Mouse (Mus musculus) midbrain, embryonic 16.5 days (tissue): ENCODE measurements around the gene H2al1b. TPM values are rescaled to one million over a fixed set of nuclear protein-coding genes. Genes with fewer than 3 reads are reported as not detected.
"Not testable (repeated sequence)": the region's sequence is repeated elsewhere in the genome, so short reads cannot be mapped to it uniquely, and the experiment has no call there.

Source experiments
- ATAC-seq: fragments of 200-750 bp; cut with Nextera tagmentation; 2 replicates; pipeline ENCODE4 v1.8.0; 2017; ENCODE audit warnings: moderate TSS enrichment
- H3K27ac ChIP-seq: fragments of 300-500 bp; sonication (generic); 2 replicates; pipeline ENCODE4 v1.5.1; 2014; ENCODE audit warnings: mild to moderate bottlenecking, low read length, mixed read lengths
- H3K27me3 ChIP-seq: fragments of 300-500 bp; sonication (generic); 2 replicates; pipeline ENCODE4 v1.6.1; 2014; ENCODE audit warnings: low read depth, low read length, mixed read lengths; ENCODE audit not compliant: control insufficient read depth, insufficient read depth
- H3K36me3 ChIP-seq: fragments of 300-500 bp; sonication (generic); 2 replicates; pipeline ENCODE4 v1.6.1; 2014; ENCODE audit warnings: mild to moderate bottlenecking, low read length, moderate library complexity, mixed read lengths; ENCODE audit not compliant: control insufficient read depth, insufficient read depth
- H3K4me1 ChIP-seq: fragments of 300-500 bp; sonication (generic); 2 replicates; pipeline ENCODE4 v1.6.1; 2014; ENCODE audit warnings: mild to moderate bottlenecking, low read length, mixed read lengths; ENCODE audit not compliant: control insufficient read depth, insufficient read depth
- H3K4me2 ChIP-seq: fragments of 300-500 bp; sonication (generic); 2 replicates; pipeline ENCODE4 v1.6.1; 2014; ENCODE audit warnings: mild to moderate bottlenecking, low read length, mixed read lengths
- H3K4me3 ChIP-seq: fragments of 300-500 bp; sonication (generic); 2 replicates; pipeline ENCODE4 v1.5.1; 2014; ENCODE audit warnings: low read depth, mild to moderate bottlenecking, low read length, moderate library complexity, mixed read lengths
- H3K9ac ChIP-seq: fragments of 300-500 bp; sonication (generic); 2 replicates; pipeline ENCODE4 v1.6.1; 2014; ENCODE audit warnings: low read depth, low read length, mixed read lengths
- H3K9me3 ChIP-seq: fragments of 300-500 bp; sonication (generic); replicated peaks from 2 replicates; pipeline ENCODE4 v1.6.1; 2014; ENCODE audit warnings: mild to moderate bottlenecking, low read length, mixed read lengths; ENCODE audit not compliant: control insufficient read depth, poor library complexity, severe bottlenecking
- WGBS: fragments of 180-500 bp; shearing (Covaris S2); extraction: QIAGEN DNeasy Blood & Tissue Kit; methylation state at CpG from one replicate; pipeline ENCODE4 v1.1.7; 2014; 5-methylcytosine and 5-hydroxymethylcytosine counted together
- polyA plus RNA-seq: library from polyadenylated mRNA; unstranded; fragments of >200 nt; fragmentation: Nextera tagmentation; extraction: Ambion mirVana; gene quantifications from 2 replicates; pipeline ENCODE4 v1.2.1, GENCODE M21; 2015

H2al1b gene
- polyA plus RNA-seq, 1 experiment from 2014 or later = not detected

- no CpG with 5 or more reads among the region's 6 CpGs for WGBS
- not testable (repeated sequence) for H3K27me3 ChIP-seq, ATAC-seq, H3K4me2 ChIP-seq, H3K9me3 ChIP-seq, H3K36me3 ChIP-seq, H3K27ac ChIP-seq, H3K9ac ChIP-seq, H3K4me3 ChIP-seq, H3K4me1 ChIP-seq
Observed at GRCm38 (mm10) chrX:11321192-11321591, 19.0 kb downstream of the H2al1b start, which contains the start of gene H2al1h. H2al1h (plus strand) TSS chrX:11321492.

GRCm38 (mm10) chrX:11324359-11324758 lies 22.1 kb downstream of the H2al1b start, which contains the start of gene H2al1i:
H2al1i (plus strand) TSS chrX:11324659.
- not testable (repeated sequence) for H3K36me3 ChIP-seq, ATAC-seq, H3K27ac ChIP-seq, H3K9ac ChIP-seq, H3K9me3 ChIP-seq, H3K4me2 ChIP-seq, H3K4me1 ChIP-seq, H3K27me3 ChIP-seq, H3K4me3 ChIP-seq
- 83% methylated on average over 2 of the region's 5 CpGs for WGBS

DNA sequence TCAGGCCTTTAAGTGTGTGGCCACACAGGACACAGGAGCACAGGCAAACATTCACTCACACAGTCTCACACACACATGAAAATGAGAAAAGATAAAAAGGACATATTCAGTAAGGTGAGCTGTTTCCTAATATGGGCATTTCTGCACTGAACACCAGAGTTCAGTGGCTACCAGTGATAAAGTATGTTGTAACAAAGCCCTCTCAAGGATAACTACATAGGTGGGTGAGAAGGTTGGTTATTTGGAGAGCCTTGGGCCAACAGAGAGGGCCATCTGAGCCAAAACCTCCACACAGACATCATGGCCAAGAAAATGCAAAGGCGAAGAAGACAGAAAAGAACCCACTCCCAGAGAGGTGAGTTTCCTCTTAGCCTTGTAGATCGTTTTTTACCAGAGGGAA lies 25.3 kb downstream of the H2al1b start, which contains the start of gene H2al1j:
Gene H2al1j, plus strand, starts transcription at position 301 of the 400 bp plus-strand sequence.
- not testable (repeated sequence) for H3K4me3 ChIP-seq

DNA sequence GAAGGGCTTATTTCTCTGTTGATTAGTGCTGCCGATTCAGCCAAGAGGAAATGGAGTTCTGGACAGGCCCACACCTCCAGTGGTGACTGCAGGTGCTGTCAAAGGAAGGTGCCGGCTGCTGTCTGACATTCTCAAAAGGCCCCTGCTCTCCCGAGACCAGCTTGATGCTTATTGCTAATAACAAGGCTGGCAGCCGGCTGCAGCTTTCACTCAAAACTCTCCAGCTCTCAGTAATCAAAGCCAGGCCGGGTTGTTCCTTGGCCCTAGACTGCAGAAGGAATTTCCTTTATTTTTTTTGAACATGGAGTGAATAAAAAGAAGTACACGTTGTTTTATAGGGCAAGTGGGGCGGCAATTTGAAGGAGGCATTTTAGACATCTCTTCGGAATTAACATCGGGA lies 43.5 kb downstream of the H2al1b start:
- Histone ChIP-seq H3K9ac (no peak overlapping the region), H3K9me3 (no peaks in the 10 kb centered on the region), H3K4me1 (no peaks in the 10 kb centered on the region), H3K36me3 (no peaks in the 10 kb centered on the region), H3K27ac (no peak overlapping the region; the same call in 1 of the 2 replicates), H3K27me3 (no peaks in the 10 kb centered on the region), H3K4me3 (no peak overlapping the region), H3K4me2 (no peak overlapping the region)
- ATAC-seq = no peak
- 52% methylated on average over 9 of the region's 9 CpGs for WGBS

More for the DNA sequence above, 25.3 kb downstream of the H2al1b start, which contains the start of gene H2al1j:
- not testable (repeated sequence) for H3K36me3 ChIP-seq, H3K9me3 ChIP-seq, ATAC-seq, H3K27me3 ChIP-seq, H3K4me2 ChIP-seq, H3K4me1 ChIP-seq, H3K9ac ChIP-seq, H3K27ac ChIP-seq
- 81% methylated on average over 2 of the region's 2 CpGs for WGBS

DNA sequence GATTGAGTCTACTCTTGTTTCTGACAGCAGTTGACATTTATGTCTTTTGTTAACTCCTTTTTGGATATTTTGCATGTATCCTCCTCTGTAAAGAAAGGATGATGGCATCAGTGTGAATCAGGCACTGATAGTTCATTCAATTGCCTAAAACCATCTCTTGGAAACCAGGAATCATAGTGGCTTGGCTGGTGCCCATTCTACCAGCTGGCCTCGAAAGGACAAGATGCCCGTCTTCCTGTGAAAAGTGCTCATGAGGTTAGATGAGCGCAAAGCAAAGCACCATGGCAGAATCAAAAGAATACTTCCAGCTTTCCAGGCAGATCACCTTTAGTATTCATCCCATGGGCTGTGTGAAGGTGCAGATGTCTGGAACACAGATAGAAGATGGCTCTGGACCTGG lies 44.5 kb downstream of the H2al1b start:
- Histone ChIP-seq H3K9ac (no peak overlapping the region), H3K4me1 (no peaks in the 10 kb centered on the region), H3K27me3 (no peaks in the 10 kb centered on the region), H3K4me2 (no peak overlapping the region), H3K36me3 (no peaks in the 10 kb centered on the region), H3K4me3 (no peak overlapping the region), H3K9me3 (no peaks in the 10 kb centered on the region), H3K27ac (no peak overlapping the region)
- ATAC-seq = no peak
- WGBS = 91% methylated on average over 3 of the region's 3 CpGs

Other genes starting within 250 kb of the H2al1b start
- not detected in 2 replicates for gene H2al1a, start 3.2 kb upstream of the H2al1b start, polyA plus RNA-seq
- not detected in 2 replicates for gene H2al1c, start 3.2 kb downstream of the H2al1b start, polyA plus RNA-seq
- gene H2al1d, start 6.4 kb downstream of the H2al1b start, polyA plus RNA-seq = not detected in 2 replicates
- not detected in 2 replicates for gene H2al1e, start 9.5 kb downstream of the H2al1b start, polyA plus RNA-seq
- not detected in 2 replicates for gene H2al1f, start 12.7 kb downstream of the H2al1b start, polyA plus RNA-seq
- gene H2al1g, start 15.8 kb downstream of the H2al1b start, polyA plus RNA-seq = not detected in 2 replicates
- not detected in 2 replicates for gene H2al1h, start 19.1 kb downstream of the H2al1b start, polyA plus RNA-seq
- not detected in 2 replicates for gene H2al1i, start 22.2 kb downstream of the H2al1b start, polyA plus RNA-seq
- not detected in 2 replicates for gene H2al1j, start 25.4 kb downstream of the H2al1b start, polyA plus RNA-seq